Mouse (Mus musculus) central nervous system, embryonic 11.5 days (tissue): ENCODE data around the gene Acad9. TPM values are rescaled to one million over a fixed set of nuclear protein-coding genes. Genes with fewer than 3 reads are reported as not detected.

Experiments used
- polyA plus RNA-seq: library from polyadenylated mRNA; depleted of rRNA; stranded (reverse); fragments of >200 nt; gene quantifications from 2 replicates; pipeline ENCODE4 v1.2.3, GENCODE M21; 2012; rRNA removed

The Acad9 gene
- 38.7 and 47.8 TPM in 2 replicates for polyA plus RNA-seq

GRCm38 (mm10) chr3:36065843-36066651 is at the start of gene Acad9:
Acad9 (plus strand) TSS chr3:36065979.

GRCm38 (mm10) chr3:36053447-36053846 is 12.3 kb upstream of the Acad9 start, which contains the start of gene Ccdc144b:
Ccdc144b (minus strand) TSS chr3:36053547.

Other genes starting within 250 kb of the Acad9 start
- gene Dcun1d1, start 128.5 kb upstream of the Acad9 start, polyA plus RNA-seq, result 40.0 and 60.6 TPM in 2 replicates
- 27.9 and 36.3 TPM in 2 replicates for gene Mccc1, start 65.3 kb upstream of the Acad9 start, polyA plus RNA-seq
- not detected in 2 replicates for gene Ccdc144b, start 12.4 kb upstream of the Acad9 start, polyA plus RNA-seq
- gene D3Ertd254e, start 85.0 kb downstream of the Acad9 start, polyA plus RNA-seq, result 3.8 and 6.1 TPM in 2 replicates
- 0.07 and 0.12 TPM in 2 replicates for gene Qrfpr, start 156.3 kb downstream of the Acad9 start, polyA plus RNA-seq